Mouse (Mus musculus) liver, adult 2 months (tissue): ENCODE data around the gene Spaar.

Source experiments
- CTCF ChIP-seq: fragments of 200-500 bp; IDR thresholded peaks from 2 replicates; pipeline ENCODE4 v1.5.1; 2011; ENCODE audit warnings: low read depth, low read length, control low read depth
- POLR2A ChIP-seq: fragments of 200-500 bp; IDR thresholded peaks from 2 replicates; pipeline ENCODE4 v1.6.1; 2011; ENCODE audit warnings: low read length, control low read depth; ENCODE audit not compliant: insufficient read depth; ENCODE audit errors: extremely low read depth

- no peak for TF ChIP-seq POLR2A
- TF ChIP-seq CTCF: peak; percentile 36; the same call in 1 of the 2 replicates
Measured at GRCm38 (mm10) chr4:43760460-43760859, 30.6 kb downstream of the Spaar start.
